Mouse (Mus musculus): ENCODE results near the gene Rabgap1l.

DNA sequence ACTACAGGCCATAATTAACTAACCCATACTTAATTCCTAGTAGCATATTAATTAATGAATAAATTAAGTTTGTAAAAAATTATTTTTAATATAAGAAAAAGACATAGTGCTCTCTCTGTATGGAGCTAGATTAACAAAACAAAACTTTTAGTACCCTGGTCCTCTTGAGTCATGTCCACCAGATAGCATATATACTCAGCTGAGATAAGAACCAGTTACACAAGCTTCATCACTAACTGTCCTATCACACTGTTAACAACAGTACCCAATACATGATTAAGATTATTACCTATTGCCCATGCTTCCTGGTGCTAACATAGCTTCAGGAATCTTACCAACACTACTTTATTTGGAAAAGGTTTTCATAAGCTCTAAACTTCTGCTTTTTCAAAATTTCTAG, 82.5 kb downstream of the Rabgap1l start:
- TF ChIP-seq POLR2A (IDR thresholded peaks at IDR 0.05; ENCODE audit: extremely low read depth, insufficient read depth, low read length) (no peak), CTCF (IDR thresholded peaks at IDR 0.05; ENCODE audit: extremely low read depth, insufficient read depth, low read length) (no peak)

Measured in cortical plate, adult 2 months (tissue).